Mouse (Mus musculus) lung, embryonic 16.5 days (tissue): ENCODE data around the gene Mapk1. TPM values are rescaled to one million over a fixed set of nuclear protein-coding genes. Genes with fewer than 3 reads are reported as not detected.

ENCODE experiments used
- ATAC-seq: fragments of 200-750 bp; cut with Nextera tagmentation; 2 replicates; pipeline ENCODE4 v1.8.0; 2017; ENCODE audit warnings: low read depth, mild to moderate bottlenecking, moderate library complexity
- H3K27ac ChIP-seq: fragments of 300-500 bp; sonication (generic); 2 replicates; pipeline ENCODE4 v1.5.1; 2014; ENCODE audit warnings: mild to moderate bottlenecking, control low read depth, low read length
- H3K27me3 ChIP-seq: fragments of 300-500 bp; sonication (generic); 2 replicates; pipeline ENCODE4 v1.6.1; 2014; ENCODE audit warnings: low read depth, low read length, mixed read lengths; ENCODE audit not compliant: control insufficient read depth, insufficient read depth
- H3K36me3 ChIP-seq: fragments of 300-500 bp; sonication (generic); 2 replicates; pipeline ENCODE4 v1.6.1; 2014; ENCODE audit warnings: low read length; ENCODE audit not compliant: control insufficient read depth, insufficient read depth
- H3K4me1 ChIP-seq: fragments of 300-500 bp; sonication (generic); replicated peaks from 2 replicates; pipeline ENCODE4 v1.6.1; 2014; ENCODE audit warnings: low read length, mixed read lengths; ENCODE audit not compliant: control insufficient read depth, insufficient read depth
- H3K4me2 ChIP-seq: fragments of 300-500 bp; sonication (generic); 2 replicates; pipeline ENCODE4 v1.6.1; 2014; ENCODE audit warnings: low read depth, low read length, control low read depth
- H3K4me3 ChIP-seq: fragments of 300-500 bp; sonication (generic); 2 replicates; pipeline ENCODE4 v1.5.1; 2014; ENCODE audit warnings: mild to moderate bottlenecking, low read length, control low read depth
- H3K9ac ChIP-seq: fragments of 300-500 bp; sonication (generic); 2 replicates; pipeline ENCODE4 v1.6.1; 2014; ENCODE audit warnings: low read length, control low read depth
- H3K9me3 ChIP-seq: fragments of 300-500 bp; sonication (generic); 2 replicates; pipeline ENCODE4 v1.6.1; 2016; ENCODE audit warnings: low read length; ENCODE audit not compliant: control insufficient read depth
- WGBS: fragments of 180-500 bp; shearing (Covaris S2); extraction: QIAGEN DNeasy Blood & Tissue Kit; methylation state at CpG from one replicate; pipeline ENCODE4 v1.1.7; 2014; 5-methylcytosine and 5-hydroxymethylcytosine counted together
- polyA plus RNA-seq: library from polyadenylated mRNA; unstranded; fragments of >200 nt; fragmentation: Nextera tagmentation; extraction: Ambion mirVana; gene quantifications from 2 replicates; pipeline ENCODE4 v1.2.1, GENCODE M21; 2015

Mapk1 gene
- polyA plus RNA-seq, 1 experiment from 2014 or later = 150 TPM

DNA sequence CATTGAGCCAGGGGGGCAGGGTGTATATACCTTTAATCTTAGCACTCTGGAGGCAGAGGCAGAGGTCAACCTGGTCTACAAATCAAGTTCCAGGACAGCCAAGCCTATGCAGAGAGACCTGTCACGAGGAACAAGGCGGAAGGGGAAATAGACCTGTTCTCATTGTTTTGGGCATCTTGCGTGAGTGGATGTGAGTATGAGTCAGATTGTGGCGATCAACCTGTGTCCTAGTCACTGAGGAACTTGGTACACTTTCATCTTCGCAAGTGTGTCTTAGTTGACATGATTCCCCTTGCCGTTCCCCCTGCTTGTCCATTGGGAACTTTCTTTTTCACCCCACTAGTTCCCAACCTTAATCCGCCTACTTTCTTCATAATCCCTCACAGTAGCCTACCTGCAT lies 26.9 kb downstream of the Mapk1 start:
- WGBS = 93% methylated on average over 7 of the region's 7 CpGs
- no peak for ATAC-seq
- no peak overlapping the region for H3K4me2 ChIP-seq

DNA sequence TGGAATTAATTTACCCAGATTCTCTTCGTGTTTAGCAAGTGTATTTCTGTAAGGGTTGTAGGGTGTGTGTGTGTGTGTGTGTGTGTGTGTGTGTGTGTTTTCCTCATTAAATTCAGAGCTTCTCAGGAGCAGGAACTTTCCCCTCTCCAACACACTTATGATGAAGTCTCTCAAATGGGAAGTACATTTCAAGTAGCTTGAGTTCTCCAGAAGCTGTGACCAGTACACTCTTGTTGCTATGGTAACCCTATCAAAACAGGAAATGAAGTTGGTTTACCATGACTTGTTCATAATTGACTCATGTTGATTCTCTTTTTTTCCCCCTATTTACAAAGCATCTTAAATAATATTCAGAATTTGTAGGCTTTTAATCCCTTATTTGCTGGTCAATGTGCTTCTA lies 29.4 kb downstream of the Mapk1 start:
- ATAC-seq = no peak
- H3K4me3 ChIP-seq = no peak overlapping the region
- H3K4me2 ChIP-seq = no peak overlapping the region
- no peaks in the 10 kb centered on the region for H3K27me3 ChIP-seq
- 84% methylated on average over 1 of the region's 1 CpGs for WGBS
- no peak overlapping the region for H3K9ac ChIP-seq
- H3K36me3 ChIP-seq = no peaks in the 10 kb centered on the region; the same call in 1 of the 2 replicates
- no peaks in the 10 kb centered on the region for H3K9me3 ChIP-seq
- H3K27ac ChIP-seq = no peak overlapping the region
- 0 out of 2 replicates have a peak, but pooled peaks cover 4% of the 10 kb centered on the region for H3K4me1 ChIP-seq

More for the DNA sequence above, 26.9 kb downstream of the Mapk1 start:
- Histone ChIP-seq H3K27me3 (no peaks in the 10 kb centered on the region), H3K4me1 (0 out of 2 replicates have a peak, but pooled peaks cover 4% of the 10 kb centered on the region), H3K27ac (no peak overlapping the region), H3K9ac (no peak overlapping the region), H3K4me3 (no peak overlapping the region), H3K9me3 (no peaks in the 10 kb centered on the region), H3K36me3 (no peaks in the 10 kb centered on the region)

DNA sequence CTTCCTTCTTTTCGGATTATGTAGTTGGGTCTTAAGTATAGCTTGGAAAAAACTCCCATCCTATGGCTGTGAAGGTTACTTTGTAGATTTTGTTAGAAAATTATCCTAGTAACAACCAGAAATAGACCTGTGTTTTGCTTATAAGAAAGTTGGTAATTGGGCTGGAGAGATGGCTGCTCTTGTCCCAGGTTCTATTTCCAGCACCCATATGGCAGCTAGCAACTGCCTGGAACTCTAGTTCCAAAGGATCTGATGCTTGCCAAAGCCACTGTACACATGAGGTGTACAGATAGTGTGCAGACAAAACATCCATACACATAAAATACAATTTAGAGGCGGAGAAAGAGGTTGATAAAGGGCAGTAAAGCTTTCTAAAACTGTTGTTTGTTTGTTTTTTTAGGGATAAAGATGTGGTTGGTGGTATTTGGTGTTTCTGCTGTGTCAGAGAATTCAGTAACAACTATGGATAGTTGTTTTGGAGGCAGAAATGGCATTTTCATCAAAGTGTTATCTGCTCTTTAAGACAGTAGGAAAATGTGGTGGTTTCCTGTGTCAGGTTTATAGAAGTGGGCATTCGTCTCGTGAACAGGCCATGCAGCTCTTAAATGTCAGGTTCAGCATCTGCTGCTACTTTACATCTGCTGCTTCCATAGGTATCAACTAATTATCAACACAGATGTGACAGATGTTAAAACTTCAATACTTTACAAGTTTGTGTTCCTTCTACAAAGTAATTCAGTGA lies 32.1 kb downstream of the Mapk1 start:
- H3K27me3 ChIP-seq = no peaks in the 10 kb centered on the region
- 0 out of 2 replicates have a peak, but pooled peaks cover 4% of the 10 kb centered on the region for H3K4me1 ChIP-seq
- H3K4me3 ChIP-seq = no peak overlapping the region
- H3K4me2 ChIP-seq = no peak overlapping the region
- H3K9me3 ChIP-seq = no peaks in the 10 kb centered on the region
- ATAC-seq = no peak
- 81% methylated on average over 4 of the region's 4 CpGs for WGBS
- peaks cover 7% of the 10 kb centered on the region for H3K36me3 ChIP-seq
- no peak overlapping the region for H3K9ac ChIP-seq
- no peak overlapping the region for H3K27ac ChIP-seq

DNA sequence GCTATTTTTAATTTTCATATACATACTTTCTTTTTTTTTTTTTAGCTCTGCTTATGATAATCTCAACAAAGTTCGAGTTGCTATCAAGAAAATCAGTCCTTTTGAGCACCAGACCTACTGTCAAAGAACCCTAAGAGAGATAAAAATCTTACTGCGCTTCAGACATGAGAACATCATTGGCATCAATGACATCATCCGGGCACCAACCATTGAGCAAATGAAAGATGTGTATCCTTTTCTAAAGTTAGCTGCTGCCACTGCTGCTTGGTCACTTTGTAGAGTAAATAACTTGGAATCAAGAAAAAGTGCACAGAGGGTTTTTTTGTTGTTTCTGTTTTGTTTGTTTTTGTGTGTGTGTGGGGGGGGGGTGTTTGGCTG lies 32.7 kb downstream of the Mapk1 start:
- Histone ChIP-seq H3K36me3 (peaks cover 7% of the 10 kb centered on the region), H3K4me3 (no peak overlapping the region), H3K9me3 (no peaks in the 10 kb centered on the region), H3K4me2 (no peak overlapping the region), H3K27me3 (no peaks in the 10 kb centered on the region), H3K9ac (no peak overlapping the region), H3K4me1 (0 out of 2 replicates have a peak, but pooled peaks cover 4% of the 10 kb centered on the region), H3K27ac (no peak overlapping the region)
- no peak for ATAC-seq
- WGBS = 89% methylated on average over 3 of the region's 3 CpGs

- Histone ChIP-seq H3K4me1 (no peaks in the 10 kb centered on the region), H3K9me3 (no peaks in the 10 kb centered on the region), H3K36me3 (peaks cover 9% of the 10 kb centered on the region), H3K4me2 (no peak overlapping the region), H3K27ac (no peak overlapping the region), H3K4me3 (no peak overlapping the region), H3K27me3 (no peaks in the 10 kb centered on the region), H3K9ac (no peak overlapping the region)
- 59% methylated on average over 6 of the region's 6 CpGs for whole genome bisulfite sequencing
- ATAC-seq = no peak
These were observed 34.9 kb downstream of the Mapk1 start for GRCm38 (mm10) chr16:17018071-17018470.

GRCm38 (mm10) chr16:17024469-17025148 lies 41.4 kb downstream of the Mapk1 start:
- no peak overlapping the region for H3K4me3 ChIP-seq
- H3K27ac ChIP-seq = no peak overlapping the region
- H3K27me3 ChIP-seq = no peaks in the 10 kb centered on the region
- ATAC-seq = peak; percentile 86
- no peak overlapping the region for H3K9ac ChIP-seq
- H3K36me3 ChIP-seq = peaks cover 18% of the 10 kb centered on the region
- WGBS = 72% methylated on average over 3 of the region's 3 CpGs
- no peak overlapping the region for H3K4me2 ChIP-seq
- H3K9me3 ChIP-seq = no peaks in the 10 kb centered on the region
- no peaks in the 10 kb centered on the region; the same call in 1 of the 2 replicates for H3K4me1 ChIP-seq

DNA sequence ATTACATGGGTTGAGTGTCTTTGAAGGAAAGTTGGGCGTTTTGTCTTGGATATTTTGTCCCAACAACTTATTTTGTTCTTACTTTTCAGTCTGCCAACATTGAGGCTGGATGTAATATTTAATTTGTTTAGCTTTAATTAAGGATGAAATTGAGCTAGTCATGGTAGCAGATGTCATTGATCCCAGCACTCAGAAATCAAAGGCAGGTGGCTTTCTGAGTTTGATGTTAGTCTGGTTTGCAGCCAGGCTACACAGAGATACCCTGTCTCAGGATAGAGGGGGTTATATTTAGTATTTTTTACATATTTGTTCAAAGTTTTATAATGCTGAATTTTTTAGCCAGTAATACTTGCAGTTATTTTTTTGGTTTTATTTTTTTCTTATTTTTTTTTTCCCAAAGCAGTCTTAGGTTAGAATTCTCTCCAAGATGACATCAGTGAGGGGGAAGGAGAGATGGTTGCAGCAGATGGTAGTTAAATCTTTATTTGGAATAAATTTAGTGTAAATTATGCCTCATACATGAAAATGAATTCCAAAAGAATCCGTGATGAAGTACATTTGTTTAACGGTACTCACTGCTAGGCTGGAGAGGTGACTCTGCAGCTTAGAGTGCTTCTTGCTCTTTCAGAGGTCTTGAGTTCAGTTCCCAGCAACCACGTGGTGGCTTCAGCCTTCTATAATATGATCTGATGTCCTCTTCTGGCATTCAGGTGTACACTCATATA lies 47.0 kb downstream of the Mapk1 start:
- H3K9me3 ChIP-seq = no peaks in the 10 kb centered on the region
- no peak overlapping the region for H3K4me2 ChIP-seq
- 83% methylated on average over 4 of the region's 4 CpGs for WGBS
- no peak for ATAC-seq
- no peak overlapping the region for H3K27ac ChIP-seq
- H3K4me1 ChIP-seq = no peaks in the 10 kb centered on the region
- no peak overlapping the region for H3K4me3 ChIP-seq
- no peaks in the 10 kb centered on the region for H3K27me3 ChIP-seq
- H3K36me3 ChIP-seq = peaks cover 7% of the 10 kb centered on the region; the same call in 1 of the 2 replicates
- no peak overlapping the region for H3K9ac ChIP-seq

DNA sequence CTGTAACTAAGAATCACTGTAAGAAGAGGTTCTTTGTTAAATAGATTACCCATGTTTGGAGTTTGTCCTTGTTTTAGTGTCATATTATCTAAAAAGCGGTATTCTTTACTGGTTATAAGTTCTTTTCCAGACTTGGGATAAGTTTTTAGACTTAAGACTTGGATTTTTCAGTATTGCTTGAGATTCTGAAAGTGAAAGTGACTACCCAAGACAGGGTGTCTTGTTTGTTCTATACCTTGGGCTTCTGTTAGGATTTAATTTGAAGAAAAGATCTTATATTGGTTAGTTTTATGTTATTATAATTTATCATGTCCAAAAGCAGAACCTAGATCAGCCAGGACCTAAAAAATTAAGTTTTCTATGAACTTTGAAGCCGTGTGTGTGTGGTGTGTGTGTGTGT lies 50.6 kb downstream of the Mapk1 start:
- peaks cover 26% of the 10 kb centered on the region for H3K36me3 ChIP-seq

GRCm38 (mm10) chr16:17040716-17041115 lies 57.5 kb downstream of the Mapk1 start:
- no peak overlapping the region for H3K27ac ChIP-seq
- no peaks in the 10 kb centered on the region for H3K9me3 ChIP-seq
- 89% methylated on average over 3 of the region's 3 CpGs for WGBS
- ATAC-seq = no peak
- H3K36me3 ChIP-seq = peaks cover 49% of the 10 kb centered on the region
- H3K4me2 ChIP-seq = no peak overlapping the region
- H3K9ac ChIP-seq = no peak overlapping the region
- H3K27me3 ChIP-seq = no peaks in the 10 kb centered on the region
- H3K4me3 ChIP-seq = no peak overlapping the region
- no peaks in the 10 kb centered on the region for H3K4me1 ChIP-seq

More for the DNA sequence above, 50.6 kb downstream of the Mapk1 start:
- no peaks in the 10 kb centered on the region for H3K4me1 ChIP-seq
- no peak overlapping the region for H3K9ac ChIP-seq
- H3K27ac ChIP-seq = no peak overlapping the region
- H3K4me3 ChIP-seq = no peak overlapping the region
- no peak for ATAC-seq
- 92% methylated on average over 2 of the region's 2 CpGs for WGBS
- no peaks in the 10 kb centered on the region for H3K9me3 ChIP-seq
- H3K4me2 ChIP-seq = no peak overlapping the region
- H3K27me3 ChIP-seq = no peaks in the 10 kb centered on the region
